30 mouse cellular contexts compared by ENCODE assay signal in genomic region chr16:40536754-40537153, GRCm38 (mm10).
"Had no signal": no experiment of that assay in that cellular context is flagged by ENCODE, and none has a peak within 500 bp of the region (broad histone marks: within the 10 kb centered on the region; RNA-seq: fewer than 3 reads in every experiment).

No protein-coding gene starts in this region.

- H3K9me3 ChIP-seq: limb, embryonic 10.5 days; limb, embryonic 12.5 days; limb, embryonic 13.5 days; limb, embryonic 15.5 days; liver, embryonic 12.5 days; liver, embryonic 13.5 days; liver, embryonic 15.5 days; lung, embryonic 15.5 days; megakaryocyte, embryonic 14.5 days; midbrain, embryonic 10.5 days; midbrain, embryonic 13.5 days; neural tube, embryonic 12.5 days; neural tube, embryonic 13.5 days had no signal

- H3K27me3 ChIP-seq: limb, embryonic 12.5 days; limb, embryonic 13.5 days; limb, embryonic 15.5 days; liver, embryonic 12.5 days; liver, embryonic 13.5 days; liver, embryonic 15.5 days; lung, embryonic 15.5 days; megakaryocyte, embryonic 14.5 days; midbrain, embryonic 13.5 days; neural tube, embryonic 12.5 days; neural tube, embryonic 13.5 days had no signal

- H3K27ac ChIP-seq: left cerebral cortex, adult 2 months; limb, embryonic 10.5 days; limb, embryonic 12.5 days; limb, embryonic 13.5 days; limb, embryonic 15.5 days; liver, embryonic 12.5 days; liver, embryonic 13.5 days; liver, embryonic 14.5 days; liver, embryonic 15.5 days; lung, embryonic 15.5 days; macrophage; midbrain, embryonic 10.5 days; midbrain, embryonic 13.5 days; neural tube, embryonic 12.5 days; neural tube, embryonic 13.5 days had no signal

- ATAC-seq: liver, embryonic 12.5 days; liver, postnatal 0 days; lung, postnatal 0 days; midbrain, embryonic 13.5 days had no signal

- DNase-seq: left cerebral cortex, postnatal 4 days; liver; liver, embryonic 13.5 days; liver, postnatal 0 days; lung, adult 18-20 months; lung, adult 2 months; lung, embryonic 14.5 days; lung, postnatal 10 days; lung, postnatal 14 days; lung, postnatal 36 days; lung, postnatal 4 days; midbrain, embryonic 14.5 days had no signal

- H3K36me3 ChIP-seq: limb, embryonic 10.5 days; limb, embryonic 12.5 days; limb, embryonic 13.5 days; limb, embryonic 15.5 days; liver, embryonic 12.5 days; liver, embryonic 13.5 days; liver, embryonic 15.5 days; lung, embryonic 15.5 days; midbrain, embryonic 10.5 days; midbrain, embryonic 13.5 days; neural tube, embryonic 12.5 days; neural tube, embryonic 13.5 days had no signal

- H3K9ac ChIP-seq: limb, embryonic 12.5 days; limb, embryonic 13.5 days; limb, embryonic 15.5 days; liver, embryonic 12.5 days; liver, embryonic 13.5 days; liver, embryonic 14.5 days; liver, embryonic 15.5 days; liver, postnatal 0 days; lung, embryonic 14.5 days; lung, embryonic 15.5 days; midbrain, embryonic 13.5 days; neural tube, embryonic 12.5 days; neural tube, embryonic 13.5 days had no signal

- H3K4me1 ChIP-seq: limb, embryonic 10.5 days; limb, embryonic 12.5 days; limb, embryonic 13.5 days; limb, embryonic 15.5 days; liver, embryonic 12.5 days; liver, embryonic 13.5 days; liver, embryonic 15.5 days; lung, embryonic 15.5 days; megakaryocyte, embryonic 14.5 days; midbrain, embryonic 13.5 days; neural tube, embryonic 12.5 days had no signal

- H3K4me3 ChIP-seq: left cerebral cortex, adult 2 months; limb, embryonic 10.5 days; limb, embryonic 12.5 days; limb, embryonic 13.5 days; limb, embryonic 15.5 days; liver, embryonic 12.5 days; liver, embryonic 13.5 days; liver, embryonic 15.5 days; lung, embryonic 15.5 days; megakaryocyte, embryonic 14.5 days; midbrain, embryonic 10.5 days; midbrain, embryonic 13.5 days; myocyte; neural tube, embryonic 12.5 days; neural tube, embryonic 13.5 days had no signal

- H3K4me2 ChIP-seq: limb, embryonic 12.5 days; limb, embryonic 13.5 days; limb, embryonic 15.5 days; liver, embryonic 11.5 days; liver, embryonic 12.5 days; liver, embryonic 13.5 days; liver, embryonic 15.5 days; lung, embryonic 14.5 days; lung, embryonic 15.5 days; midbrain, embryonic 13.5 days; neural tube, embryonic 12.5 days; neural tube, embryonic 13.5 days had no signal
